ENCODE assay signal across 26 mouse cellular contexts in genomic region chr15:79755176-79755575, GRCm38 (mm10).
"Had no signal": no experiment of that assay in that cellular context is flagged by ENCODE, and none has a peak within 500 bp of the region (broad histone marks: within the 10 kb centered on the region; RNA-seq: fewer than 3 reads in every experiment).

No protein-coding gene starts in this region.

- H3K4me2 ChIP-seq: heart, embryonic 12.5 days; hindbrain, embryonic 12.5 days; hindbrain, embryonic 14.5 days; kidney, embryonic 15.5 days; limb, embryonic 13.5 days; limb, embryonic 15.5 days; liver, embryonic 12.5 days had no signal

- H3K27ac ChIP-seq: gastrocnemius, adult 2 months; heart, embryonic 10.5 days; hindbrain, embryonic 12.5 days; hindbrain, embryonic 14.5 days; kidney, embryonic 15.5 days; kidney, postnatal 0 days; limb, embryonic 13.5 days; limb, embryonic 15.5 days; liver, embryonic 12.5 days had no signal

- H3K9ac ChIP-seq: heart, embryonic 12.5 days; hindbrain, embryonic 12.5 days; hindbrain, embryonic 14.5 days; kidney, embryonic 15.5 days; limb, embryonic 15.5 days; liver, embryonic 12.5 days had no signal

- DNase-seq: gastrocnemius, adult 2 months; gastrocnemius, postnatal 10 days; gastrocnemius, postnatal 25 days; heart, adult 18-20 months; heart, postnatal 10 days; heart, postnatal 4 days; kidney, adult 11 months; kidney, adult 2 months; kidney, adult 9 months; kidney, postnatal 14 days; kidney, postnatal 36 days; layer of hippocampus, adult 9-11 months; layer of hippocampus, postnatal 36 days; left cerebral cortex, postnatal 4 days had no signal

- H3K36me3 ChIP-seq: heart, embryonic 12.5 days; hindbrain, embryonic 10.5 days; hindbrain, embryonic 12.5 days; kidney, embryonic 15.5 days; limb, embryonic 15.5 days; liver, embryonic 12.5 days had no signal

- H3K27me3 ChIP-seq: hindbrain, embryonic 12.5 days; kidney, embryonic 15.5 days; limb, embryonic 13.5 days; limb, embryonic 15.5 days; liver, embryonic 12.5 days had no signal

- ATAC-seq: hindbrain, embryonic 16.5 days; intestine, embryonic 16.5 days; liver, embryonic 12.5 days had no signal

- H3K4me3 ChIP-seq: gastrocnemius, adult 2 months; heart, embryonic 10.5 days; heart, embryonic 12.5 days; hindbrain, embryonic 10.5 days; hindbrain, embryonic 12.5 days; kidney, embryonic 15.5 days; limb, embryonic 13.5 days; limb, embryonic 15.5 days; liver, embryonic 12.5 days had no signal

- H3K9me3 ChIP-seq: heart, embryonic 10.5 days; heart, embryonic 12.5 days; hindbrain, embryonic 10.5 days; hindbrain, embryonic 12.5 days; kidney, embryonic 15.5 days; limb, embryonic 13.5 days; limb, embryonic 15.5 days; liver, embryonic 12.5 days had no signal

- H3K4me1 ChIP-seq: heart, embryonic 12.5 days; liver, embryonic 12.5 days had no signal
